Mouse (Mus musculus) embryonic facial prominence, embryonic 12.5 days (tissue): ENCODE data around the gene Abcg3. TPM values are rescaled to one million over a fixed set of nuclear protein-coding genes. Genes with fewer than 3 reads are reported as not detected.
"Not testable (repeated sequence)": the region's sequence is repeated elsewhere in the genome, so short reads cannot be mapped to it uniquely, and the experiment has no call there.

Experiments
- ATAC-seq: fragments of 200-750 bp; cut with Nextera tagmentation; 2 replicates; pipeline ENCODE4 v1.8.0; 2017; ENCODE audit not compliant: insufficient number of reproducible peaks, insufficient read depth, low FRiP score, low TSS enrichment
- H3K27ac ChIP-seq: fragments of 300-500 bp; sonication (generic); 2 replicates; pipeline ENCODE4 v1.5.1; 2016; ENCODE audit warnings: mild to moderate bottlenecking
- H3K27me3 ChIP-seq: fragments of 300-500 bp; sonication (generic); 2 replicates; pipeline ENCODE4 v1.6.1; 2016; ENCODE audit warnings: mild to moderate bottlenecking, moderate library complexity
- H3K36me3 ChIP-seq: fragments of 300-500 bp; sonication (generic); 2 replicates; pipeline ENCODE4 v1.6.1; 2016; ENCODE audit warnings: mild to moderate bottlenecking
- H3K4me1 ChIP-seq: fragments of 300-500 bp; sonication (generic); 2 replicates; pipeline ENCODE4 v1.6.1; 2016
- H3K4me2 ChIP-seq: fragments of 300-500 bp; sonication (generic); replicated peaks from 2 replicates; pipeline ENCODE4 v1.6.1; 2016; ENCODE audit warnings: mild to moderate bottlenecking, moderate library complexity
- H3K4me3 ChIP-seq: fragments of 300-500 bp; sonication (generic); 2 replicates; pipeline ENCODE4 v1.5.1; 2016; ENCODE audit warnings: mild to moderate bottlenecking
- H3K9ac ChIP-seq: fragments of 300-500 bp; sonication (generic); 2 replicates; pipeline ENCODE4 v1.6.1; 2016; ENCODE audit warnings: mild to moderate bottlenecking, moderate library complexity
- H3K9me3 ChIP-seq: fragments of 300-500 bp; sonication (generic); 2 replicates; pipeline ENCODE4 v1.6.1; 2016; ENCODE audit warnings: mild to moderate bottlenecking, moderate library complexity
- WGBS: fragments of 180-500 bp; shearing (Covaris S2); methylation state at CpG from one replicate; pipeline ENCODE4 v1.1.7; 2016; 5-methylcytosine and 5-hydroxymethylcytosine counted together
- polyA plus RNA-seq: library from polyadenylated mRNA; unstranded; fragments of >200 nt; fragmentation: Nextera tagmentation; extraction: Ambion mirVana; gene quantifications from 2 replicates; pipeline ENCODE4 v1.2.1, GENCODE M21; 2016

Abcg3 gene
- polyA plus RNA-seq, 1 experiment from 2014 or later = 0.22 TPM

GRCm38 (mm10) chr5:104906556-104906955 is 76.0 kb downstream of the Abcg3 start:
- not testable (repeated sequence) for H3K4me1 ChIP-seq, H3K9ac ChIP-seq, H3K4me3 ChIP-seq, ATAC-seq, H3K27me3 ChIP-seq, H3K27ac ChIP-seq, H3K36me3 ChIP-seq, H3K4me2 ChIP-seq, H3K9me3 ChIP-seq
- WGBS = 89% methylated on average over 5 of the region's 5 CpGs

Other genes starting within 250 kb of the Abcg3 start
- gene Zfp951, start 122.6 kb downstream of the Abcg3 start, polyA plus RNA-seq = 3.1 and 3.5 TPM in 2 replicates
- 1.4 and 1.9 TPM in 2 replicates for gene Gbp9, start 156.8 kb upstream of the Abcg3 start, polyA plus RNA-seq
- gene Gbp8, start 156.8 kb upstream of the Abcg3 start, polyA plus RNA-seq = 0.37 TPM in 1 of 2 replicates, not detected in the other
- 0.19 and 0.33 TPM in 2 replicates for gene Gbp4, start 156.9 kb upstream of the Abcg3 start, polyA plus RNA-seq